Comparison of ENCODE assay signal across 10 mouse cellular contexts in genomic region chr7:143343781-143344306, GRCm38 (mm10).
DNase-seq lines count a peak whose midpoint lies in the region; ATAC-seq and TF ChIP-seq lines count a peak whose summit lies in the region.
"Had no signal": no experiment of that assay in that cellular context is flagged by ENCODE, and none has a peak within 500 bp of the region (broad histone marks: within the 10 kb centered on the region; RNA-seq: fewer than 3 reads in every experiment).

No protein-coding gene starts in this region.

- 25% methylated on average over 12 of the region's 12 CpGs for WGBS in hindbrain, embryonic 13.5 days
- 59% methylated on average over 12 of the region's 12 CpGs for WGBS in hindbrain, embryonic 10.5 days
- WGBS in forebrain, postnatal 0 days = 7% methylated on average over 12 of the region's 12 CpGs
- 18% methylated on average over 12 of the region's 12 CpGs for WGBS in limb, embryonic 15.5 days

- TF ChIP-seq CTCF in brain, embryonic 14.5 days (IDR thresholded peaks at IDR 0.05; ENCODE audit: borderline replicate concordance, extremely low read depth, insufficient read depth, insufficient read length) = no peak
- TF ChIP-seq CTCF in forebrain, postnatal 0 days (IDR thresholded peaks at IDR 0.05; ENCODE audit: low read depth) = no peak

- H3K27me3 ChIP-seq in hindbrain, embryonic 13.5 days = peaks cover 13% of the 10 kb centered on the region; the same call in 1 of the 2 replicates
- H3K27me3 ChIP-seq in hindbrain, embryonic 10.5 days (ENCODE audit: insufficient read depth, poor library complexity, severe bottlenecking) = peaks cover 55% of the 10 kb centered on the region
- peaks cover 3% of the 10 kb centered on the region for H3K27me3 ChIP-seq in forebrain, postnatal 0 days (ENCODE audit: insufficient read depth, low read length)
- no peaks in the 10 kb centered on the region for H3K27me3 ChIP-seq in limb, embryonic 15.5 days

- TF ChIP-seq POLR2A in brain, embryonic 14.5 days (IDR thresholded peaks at IDR 0.05; ENCODE audit: borderline replicate concordance, extremely low read depth, insufficient read depth, insufficient read length, poor library complexity, severe bottlenecking) = no peak

- H3K9ac ChIP-seq in hindbrain, embryonic 13.5 days = no peak overlapping the region
- H3K9ac ChIP-seq in forebrain, postnatal 0 days = no peak overlapping the region
- H3K9ac ChIP-seq in limb, embryonic 15.5 days = no peak overlapping the region
- H3K9ac ChIP-seq: liver, embryonic 14.5 days had no signal

- H3K27ac ChIP-seq in hindbrain, embryonic 13.5 days = peak overlapping the region; percentile 30; the same call in 1 of the 2 replicates
- no peak overlapping the region for H3K27ac ChIP-seq in hindbrain, embryonic 10.5 days
- H3K27ac ChIP-seq in forebrain, postnatal 0 days (ENCODE audit: low read depth, low read length) = no peak overlapping the region
- H3K27ac ChIP-seq in limb, embryonic 15.5 days = no peak overlapping the region
- H3K27ac ChIP-seq: liver, embryonic 14.5 days had no signal

- no peak overlapping the region for H3K4me3 ChIP-seq in hindbrain, embryonic 13.5 days
- no peak overlapping the region for H3K4me3 ChIP-seq in hindbrain, embryonic 10.5 days
- H3K4me3 ChIP-seq in forebrain, postnatal 0 days (ENCODE audit: low read depth, low read length) = no peak overlapping the region
- H3K4me3 ChIP-seq in limb, embryonic 15.5 days = no peak overlapping the region

- no peaks in the 10 kb centered on the region for H3K9me3 ChIP-seq in hindbrain, embryonic 13.5 days
- no peaks in the 10 kb centered on the region for H3K9me3 ChIP-seq in hindbrain, embryonic 10.5 days
- H3K9me3 ChIP-seq in forebrain, postnatal 0 days (ENCODE audit: low read length) = no peaks in the 10 kb centered on the region
- H3K9me3 ChIP-seq in limb, embryonic 15.5 days = no peaks in the 10 kb centered on the region

- 0 out of 2 replicates have a peak overlapping the region, but pooled peaks have one; percentile 10 for H3K4me2 ChIP-seq in hindbrain, embryonic 13.5 days
- H3K4me2 ChIP-seq in forebrain, postnatal 0 days (ENCODE audit: low read depth) = no peak overlapping the region; the same call in 1 of the 2 replicates
- H3K4me2 ChIP-seq in limb, embryonic 15.5 days = 0 out of 2 replicates have a peak overlapping the region, but pooled peaks have one; percentile 2

- ATAC-seq in hindbrain, embryonic 13.5 days (ENCODE audit: low FRiP score) = no peak
- no peak for ATAC-seq in forebrain, postnatal 0 days
- ATAC-seq in limb, embryonic 15.5 days (ENCODE audit: insufficient number of reproducible peaks, low FRiP score, low TSS enrichment, low read depth) = no peak

- H3K4me1 ChIP-seq in hindbrain, embryonic 13.5 days (replicated peaks) = peaks cover 30% of the 10 kb centered on the region
- peaks cover 13% of the 10 kb centered on the region for H3K4me1 ChIP-seq in hindbrain, embryonic 10.5 days (replicated peaks)
- H3K4me1 ChIP-seq in forebrain, postnatal 0 days (ENCODE audit: insufficient read depth) = no peaks in the 10 kb centered on the region
- H3K4me1 ChIP-seq in limb, embryonic 15.5 days = peaks cover 28% of the 10 kb centered on the region

- DNase-seq in hindbrain, embryonic 10.5 days (ENCODE audit: low spot score) = no peak
- peak; percentile 91 for DNase-seq in brain, embryonic 14.5 days (ENCODE audit: low read depth)
- DNase-seq in forebrain, postnatal 0 days = peak; percentile 46
- no peak for DNase-seq in gastrocnemius, postnatal 25 days
- DNase-seq in left cerebral cortex, adult 8-10 months (ENCODE audit: low spot score in 2 of 2) = no peak
- no peak for DNase-seq in urinary bladder, adult 2 months (ENCODE audit: low spot score)
- DNase-seq: thymus, adult 18-20 months had no signal

- H3K36me3 ChIP-seq in hindbrain, embryonic 13.5 days = no peaks in the 10 kb centered on the region
- H3K36me3 ChIP-seq in hindbrain, embryonic 10.5 days = no peaks in the 10 kb centered on the region
- H3K36me3 ChIP-seq in forebrain, postnatal 0 days (ENCODE audit: insufficient read depth) = no peaks in the 10 kb centered on the region
- H3K36me3 ChIP-seq in limb, embryonic 15.5 days = no peaks in the 10 kb centered on the region

Comparison
In these comparisons a context has a peak if more than half of its experiments do, and no peak if none do; other contexts are left out.
1. DNase-seq: peak in brain, embryonic 14.5 days (single experiment) and forebrain, postnatal 0 days (single experiment); none in hindbrain, embryonic 10.5 days (single experiment), gastrocnemius, postnatal 25 days (single experiment), left cerebral cortex, adult 8-10 months (0 of 2) and urinary bladder, adult 2 months (single experiment).